Mouse (Mus musculus) testis, adult 2 months (tissue): ENCODE data around the gene Gadd45gip1. TPM values are rescaled to one million over a fixed set of nuclear protein-coding genes. Genes with fewer than 3 reads are reported as not detected.

Experiments used
- H3K27ac ChIP-seq: fragments of 200-500 bp; 2 replicates; pipeline ENCODE4 v1.5.1; 2012; ENCODE audit warnings: low read depth, low read length; ENCODE audit not compliant: control insufficient read depth, insufficient read depth
- H3K27me3 ChIP-seq: fragments of 200-500 bp; 2 replicates; pipeline ENCODE4 v1.6.1; 2012; ENCODE audit warnings: mild to moderate bottlenecking, low read length, moderate library complexity; ENCODE audit not compliant: control insufficient read depth, insufficient read depth
- H3K36me3 ChIP-seq: fragments of 200-500 bp; 2 replicates; pipeline ENCODE4 v1.6.1; 2012; ENCODE audit warnings: mild to moderate bottlenecking, low read length; ENCODE audit not compliant: control insufficient read depth, insufficient read depth
- H3K4me1 ChIP-seq: fragments of 200-500 bp; 2 replicates; pipeline ENCODE4 v1.6.1; 2012; ENCODE audit warnings: low read length; ENCODE audit not compliant: control insufficient read depth, insufficient read depth
- H3K4me3 ChIP-seq: fragments of 200-500 bp; 2 replicates; pipeline ENCODE4 v1.5.1; 2012; ENCODE audit warnings: low read depth, mild to moderate bottlenecking, low read length, moderate library complexity, mixed read lengths; ENCODE audit not compliant: control insufficient read depth
- CTCF ChIP-seq: fragments of 200-500 bp; IDR thresholded peaks from 2 replicates; pipeline ENCODE4 v1.5.1; 2012; ENCODE audit warnings: low read depth, mild to moderate bottlenecking, inconsistent platforms, low read length, moderate library complexity; ENCODE audit not compliant: control insufficient read depth, insufficient read depth, insufficient replicate concordance
- POLR2A ChIP-seq: fragments of 200-500 bp; IDR thresholded peaks from 2 replicates; pipeline ENCODE4 v1.6.1; 2012; ENCODE audit warnings: low read depth, mild to moderate bottlenecking, inconsistent platforms, low read length, moderate library complexity; ENCODE audit not compliant: control insufficient read depth
- polyA plus RNA-seq: library from polyadenylated mRNA; depleted of rRNA; stranded (reverse); fragments of >200 nt; gene quantifications from 2 replicates; pipeline ENCODE4 v1.2.3, GENCODE M21; 2012; rRNA removed

Gene Gadd45gip1
- 9.4 and 12.0 TPM in 2 replicates for polyA plus RNA-seq

DNA sequence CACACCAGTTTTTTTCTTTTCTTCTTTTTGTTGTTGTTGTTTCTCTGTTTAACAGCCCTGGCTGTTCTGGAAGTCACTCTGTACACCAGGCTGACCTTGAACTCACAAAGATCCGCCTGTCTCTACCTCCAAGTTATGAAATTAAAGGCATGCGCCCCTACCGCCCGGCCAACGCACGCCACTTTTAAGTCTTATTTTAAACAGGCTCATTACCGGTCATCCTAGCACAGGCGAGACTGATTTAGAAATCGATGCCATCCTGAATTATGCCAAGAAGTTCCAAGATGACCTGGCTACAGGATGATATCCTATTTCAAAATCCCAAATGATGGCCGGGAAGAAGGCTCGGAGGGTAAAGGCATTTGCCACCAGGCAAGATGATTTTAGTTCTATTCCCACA is at the start of gene Gadd45gip1:
Gene Gadd45gip1 (plus strand): TSS at position 33 of the 400 bp plus-strand sequence.
- Histone ChIP-seq H3K36me3 (no peaks in the 10 kb centered on the region), H3K4me3 (peak within 1 kb of the TSS; percentile 84), H3K27me3 (no peaks in the 10 kb centered on the region), H3K4me1 (peaks cover 2% of the 10 kb centered on the region), H3K27ac (peak within 1 kb of the TSS; percentile 71)
- TF ChIP-seq CTCF (peak; percentile 32; the same call in 1 of the 2 replicates), POLR2A (no peak)

DNA sequence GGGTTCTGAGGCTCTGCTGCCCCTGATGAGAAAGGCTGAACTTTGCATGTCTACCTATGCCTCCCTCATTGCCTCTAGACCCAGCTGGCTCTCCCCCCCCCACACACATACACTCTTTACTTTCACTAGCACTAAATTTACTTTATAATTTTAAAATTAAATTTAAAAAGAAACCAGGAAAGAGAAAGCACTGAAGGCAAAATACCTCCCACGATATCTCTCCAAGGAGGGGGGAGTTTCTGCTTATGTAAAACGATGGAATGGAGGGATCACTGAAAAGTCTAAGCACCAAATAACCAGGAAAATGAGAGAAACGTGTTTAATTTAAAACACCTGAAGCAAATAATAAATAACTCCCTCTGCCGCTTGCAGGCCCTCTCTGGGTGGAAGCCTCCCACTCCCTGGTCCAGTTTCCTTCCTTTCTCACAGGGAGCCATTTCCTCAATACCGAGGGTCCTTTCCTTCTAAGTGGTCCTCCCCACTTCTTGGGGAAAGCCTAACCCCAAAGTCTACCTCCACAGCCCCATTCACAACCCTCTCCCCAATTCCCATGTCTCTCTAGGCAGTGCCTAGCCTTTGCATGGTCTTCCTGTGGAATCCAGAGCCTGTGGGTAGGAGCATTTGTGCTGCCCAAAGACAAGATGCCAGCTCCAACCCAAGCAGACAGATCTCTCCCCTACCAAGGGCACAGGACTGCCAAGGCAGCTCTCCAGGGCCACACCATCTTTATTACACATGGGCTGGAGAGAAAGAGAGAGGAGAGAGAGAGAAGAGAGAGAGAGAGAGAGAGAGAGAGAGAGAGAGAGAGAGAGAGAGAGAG is 49.4 kb upstream of the Gadd45gip1 start:
- no peaks in the 10 kb centered on the region for H3K36me3 ChIP-seq
- peaks cover 24% of the 10 kb centered on the region for H3K4me1 ChIP-seq
- no peak overlapping the region for H3K4me3 ChIP-seq
- no peak overlapping the region for H3K27ac ChIP-seq
- TF ChIP-seq CTCF (no peak), POLR2A (no peak)
- H3K27me3 ChIP-seq = no peaks in the 10 kb centered on the region

DNA sequence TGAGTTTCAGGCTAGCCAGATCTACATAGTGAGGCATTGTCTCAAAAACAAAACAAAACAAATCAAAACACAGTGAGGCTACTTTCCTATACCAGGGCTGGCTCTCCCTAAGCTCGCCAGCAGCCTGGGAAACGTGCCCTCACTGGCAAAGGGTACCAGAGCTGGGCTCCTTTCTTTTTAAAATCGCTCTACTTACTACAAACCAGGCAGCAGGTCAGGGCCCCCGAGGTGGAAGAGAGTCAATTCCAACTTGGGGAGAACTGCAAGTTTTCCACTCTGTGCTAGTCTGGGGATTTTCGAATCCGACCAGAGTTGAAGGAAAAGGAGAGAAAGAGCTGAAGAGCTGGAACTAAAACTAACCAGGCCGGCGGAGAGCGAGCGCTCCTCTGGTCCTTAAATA is 48.6 kb upstream of the Gadd45gip1 start:
- H3K36me3 ChIP-seq = no peaks in the 10 kb centered on the region
- peaks cover 24% of the 10 kb centered on the region for H3K4me1 ChIP-seq
- H3K27ac ChIP-seq = no peak overlapping the region
- no peak overlapping the region for H3K4me3 ChIP-seq
- TF ChIP-seq POLR2A (no peak), CTCF (no peak)
- H3K27me3 ChIP-seq = no peaks in the 10 kb centered on the region

DNA sequence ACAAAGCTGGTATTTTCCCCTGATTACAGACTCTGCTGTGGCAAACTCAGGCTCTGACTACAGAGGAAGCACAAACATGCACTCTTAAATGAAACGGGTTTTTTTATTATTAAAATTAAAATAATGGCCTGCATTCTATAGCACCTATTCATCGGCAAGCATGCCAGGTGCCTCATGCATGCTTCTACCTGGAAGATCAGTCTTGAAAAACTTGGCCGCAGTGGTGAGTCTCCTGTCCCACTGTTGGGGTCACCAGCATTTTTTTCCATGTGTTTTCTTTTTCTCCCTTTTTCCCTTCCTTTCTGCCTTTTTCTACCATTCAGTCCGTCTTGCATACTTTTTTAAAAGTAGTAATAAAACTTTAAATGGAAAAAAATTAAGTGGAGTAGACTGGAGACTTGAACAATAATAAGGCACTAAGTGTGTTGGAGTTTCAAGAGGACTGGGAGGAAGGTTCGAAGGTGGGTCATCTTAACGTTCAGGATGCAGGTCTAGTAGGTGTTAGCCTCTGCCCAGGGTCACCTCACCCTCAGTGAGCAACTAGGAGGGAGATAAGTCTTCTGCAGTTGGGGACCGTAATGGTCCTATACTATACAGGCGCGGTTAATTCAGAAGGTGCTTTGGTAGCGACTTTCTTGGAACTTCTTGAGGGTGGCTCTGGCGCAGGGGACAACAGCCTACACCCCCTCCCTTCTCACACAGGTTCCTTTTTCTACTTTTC is 48.0 kb upstream of the Gadd45gip1 start:
- no peaks in the 10 kb centered on the region for H3K36me3 ChIP-seq
- no peaks in the 10 kb centered on the region for H3K27me3 ChIP-seq
- no peak overlapping the region for H3K4me3 ChIP-seq
- TF ChIP-seq CTCF = no peak
- no peak for TF ChIP-seq POLR2A
- H3K4me1 ChIP-seq = peaks cover 24% of the 10 kb centered on the region
- no peak overlapping the region for H3K27ac ChIP-seq

DNA sequence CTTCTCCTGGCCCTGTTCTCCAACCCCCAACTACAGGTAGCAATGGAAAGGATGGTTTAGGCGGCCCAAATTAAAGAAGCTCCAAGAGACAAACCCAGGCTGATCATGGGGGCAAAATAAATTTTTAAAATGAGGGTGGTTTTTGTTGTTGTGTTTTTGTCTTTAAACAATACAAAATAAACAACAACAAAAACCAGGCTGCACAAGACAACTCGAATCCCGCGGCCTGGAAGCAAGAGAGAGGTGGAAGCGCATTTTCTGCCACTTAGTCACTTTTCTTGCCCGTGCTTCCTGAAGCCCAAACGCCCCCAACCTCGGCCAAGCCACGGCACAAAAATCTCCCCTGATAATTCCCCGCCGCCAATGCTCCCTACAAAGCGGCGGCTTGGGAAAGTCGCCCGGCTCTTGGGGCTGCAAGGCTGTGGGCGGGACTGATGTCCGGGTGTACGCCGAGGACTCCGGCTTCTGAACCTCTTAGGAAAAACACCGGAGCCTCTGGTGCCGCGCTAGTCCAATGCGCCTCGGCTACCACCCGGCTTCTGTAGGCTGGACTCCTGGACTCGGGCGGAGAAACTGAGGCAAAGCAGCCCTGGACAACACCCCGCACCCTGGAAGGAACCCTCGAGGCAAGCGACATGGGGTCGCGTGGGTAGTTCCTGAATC is 47.3 kb upstream of the Gadd45gip1 start:
- no peaks in the 10 kb centered on the region for H3K27me3 ChIP-seq
- H3K27ac ChIP-seq = no peak overlapping the region
- H3K4me3 ChIP-seq = peak overlapping the region; percentile 55
- no peaks in the 10 kb centered on the region for H3K36me3 ChIP-seq
- peaks cover 24% of the 10 kb centered on the region for H3K4me1 ChIP-seq
- no peak for TF ChIP-seq CTCF
- no peak for TF ChIP-seq POLR2A

DNA sequence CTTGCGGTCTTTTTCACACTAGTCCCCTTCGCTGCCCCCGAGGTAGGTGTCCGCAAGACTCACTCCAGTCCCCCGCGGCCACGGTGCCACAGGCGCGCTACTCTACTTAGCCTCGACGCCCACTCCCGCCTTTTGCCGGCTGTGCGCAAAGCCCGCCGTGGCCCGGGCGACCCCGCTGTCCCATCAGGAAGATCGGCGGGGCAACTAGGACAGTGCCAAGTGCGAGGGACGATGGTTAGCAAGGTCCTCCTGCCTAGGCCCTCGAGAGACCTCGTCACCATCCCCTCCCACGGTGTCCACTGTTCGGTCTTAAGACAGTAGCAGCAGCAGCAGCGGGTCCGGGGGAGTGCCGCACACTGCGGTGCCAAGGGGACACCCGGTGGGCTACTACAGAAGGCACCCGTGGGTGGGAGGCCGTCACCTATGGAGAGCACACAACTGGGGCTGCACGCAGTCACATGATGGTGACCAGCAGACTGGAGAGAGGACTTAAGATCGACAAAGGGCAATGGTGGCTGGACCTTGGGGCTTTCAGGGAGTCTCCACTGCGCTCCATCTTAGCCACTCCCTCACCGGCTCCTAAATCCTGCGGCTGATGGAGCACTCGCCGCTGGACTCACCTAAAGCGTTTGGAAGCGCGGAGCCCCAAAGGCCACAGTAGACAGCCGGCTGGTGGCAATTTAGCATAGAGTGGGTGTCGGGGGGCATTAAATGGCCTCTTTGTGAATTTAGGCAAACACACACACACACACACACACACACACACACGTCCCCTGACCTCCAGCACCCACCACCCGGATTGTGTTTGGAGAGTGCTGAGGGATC is 46.4 kb upstream of the Gadd45gip1 start:
- peaks cover 24% of the 10 kb centered on the region for H3K4me1 ChIP-seq
- H3K36me3 ChIP-seq = no peaks in the 10 kb centered on the region
- no peak overlapping the region for H3K27ac ChIP-seq
- TF ChIP-seq CTCF = no peak
- no peaks in the 10 kb centered on the region for H3K27me3 ChIP-seq
- H3K4me3 ChIP-seq = peak overlapping the region; percentile 55
